Mouse (Mus musculus) liver, embryonic 13.5 days (tissue): Measurements from ENCODE around the gene Rnf225. TPM values are rescaled to one million over a fixed set of nuclear protein-coding genes. Genes with fewer than 3 reads are reported as not detected.
"Not testable (repeated sequence)": the region's sequence is repeated elsewhere in the genome, so short reads cannot be mapped to it uniquely, and the experiment has no call there.

Experiments used
- ATAC-seq: fragments of 200-750 bp; cut with Nextera tagmentation; 2 replicates; pipeline ENCODE4 v1.8.0; 2017; ENCODE audit warnings: low read depth, mild to moderate bottlenecking, moderate number of reproducible peaks, moderate library complexity
- DNase-seq: peaks from one replicate; pipeline ENCODE4 v3.0.0; 2022
- H3K27ac ChIP-seq: fragments of 300-500 bp; sonication (generic); 2 replicates; pipeline ENCODE4 v1.5.1; 2015; ENCODE audit warnings: moderate library complexity, mild to moderate bottlenecking, inconsistent platforms
- H3K27me3 ChIP-seq: fragments of 300-500 bp; sonication (generic); 2 replicates; pipeline ENCODE4 v1.6.1; 2015; ENCODE audit warnings: mild to moderate bottlenecking, inconsistent platforms
- H3K36me3 ChIP-seq: fragments of 300-500 bp; sonication (generic); 2 replicates; pipeline ENCODE4 v1.6.1; 2015; ENCODE audit warnings: mild to moderate bottlenecking, inconsistent platforms
- H3K4me1 ChIP-seq: fragments of 300-500 bp; sonication (generic); replicated peaks from 2 replicates; pipeline ENCODE4 v1.6.1; 2015; ENCODE audit warnings: inconsistent platforms
- H3K4me2 ChIP-seq: fragments of 300-500 bp; sonication (generic); 2 replicates; pipeline ENCODE4 v1.6.1; 2015; ENCODE audit warnings: inconsistent platforms, mild to moderate bottlenecking, moderate library complexity
- H3K4me3 ChIP-seq: fragments of 300-500 bp; sonication (generic); replicated peaks from 2 replicates; pipeline ENCODE4 v1.5.1; 2015; ENCODE audit warnings: mild to moderate bottlenecking, inconsistent platforms
- H3K9ac ChIP-seq: fragments of 300-500 bp; sonication (generic); 2 replicates; pipeline ENCODE4 v1.6.1; 2015; ENCODE audit warnings: mild to moderate bottlenecking, inconsistent platforms
- H3K9me3 ChIP-seq: fragments of 300-500 bp; sonication (generic); replicated peaks from 2 replicates; pipeline ENCODE4 v1.6.1; 2016; ENCODE audit warnings: inconsistent platforms
- WGBS: fragments of 180-500 bp; shearing (Covaris S2); methylation state at CpG from one replicate; pipeline ENCODE4 v1.1.7; 2015; ENCODE audit not compliant: insufficient replicate concordance; 5-methylcytosine and 5-hydroxymethylcytosine counted together
- polyA plus RNA-seq: library from polyadenylated mRNA; unstranded; fragments of >200 nt; fragmentation: Nextera tagmentation; extraction: Ambion mirVana; gene quantifications from 2 replicates; pipeline ENCODE4 v1.2.1, GENCODE M21; 2015

Rnf225 gene
- polyA plus RNA-seq, 1 experiment from 2014 or later, result 0.24 TPM

GRCm38 (mm10) chr7:12934808-12935207 is 7.6 kb downstream of the Rnf225 start:
- DNase-seq (no peak), ATAC-seq (peak; percentile 59; the same call in 1 of the 2 replicates)
- 35% methylated on average over 3 of the region's 3 CpGs for WGBS

GRCm38 (mm10) chr7:12937254-12937803 is 10.1 kb downstream of the Rnf225 start:
- ATAC-seq, DNase-seq, H3K4me3 ChIP-seq, H3K9ac ChIP-seq, H3K9me3 ChIP-seq, H3K27ac ChIP-seq, H3K4me1 ChIP-seq, H3K36me3 ChIP-seq, H3K27me3 ChIP-seq, H3K4me2 ChIP-seq: not testable (repeated sequence)
- 59% methylated on average over 4 of the region's 4 CpGs for WGBS

More at GRCm38 (mm10) chr7:12934808-12935207, 7.6 kb downstream of the Rnf225 start:
- H3K4me1 ChIP-seq, result no peaks in the 10 kb centered on the region
- H3K4me2 ChIP-seq, result no peak overlapping the region
- H3K27ac ChIP-seq, result no peak overlapping the region
- no peak overlapping the region for H3K9ac ChIP-seq
- H3K9me3 ChIP-seq, result no peaks in the 10 kb centered on the region
- no peaks in the 10 kb centered on the region for H3K36me3 ChIP-seq
- H3K4me3 ChIP-seq, result no peak overlapping the region
- H3K27me3 ChIP-seq, result no peaks in the 10 kb centered on the region

GRCm38 (mm10) chr7:12940599-12940998 is 13.4 kb downstream of the Rnf225 start:
- H3K4me1 ChIP-seq, result no peaks in the 10 kb centered on the region
- WGBS, result 72% methylated on average over 4 of the region's 4 CpGs
- no peak for ATAC-seq
- no peak overlapping the region for H3K27ac ChIP-seq
- no peak overlapping the region for H3K4me3 ChIP-seq
- no peak overlapping the region for H3K9ac ChIP-seq
- no peaks in the 10 kb centered on the region for H3K9me3 ChIP-seq
- DNase-seq, result no peak
- H3K4me2 ChIP-seq, result no peak overlapping the region
- no peaks in the 10 kb centered on the region for H3K36me3 ChIP-seq
- H3K27me3 ChIP-seq, result no peaks in the 10 kb centered on the region

GRCm38 (mm10) chr7:12943488-12943887 is 16.3 kb downstream of the Rnf225 start:
- no peak for DNase-seq
- Histone ChIP-seq H3K36me3 (no peaks in the 10 kb centered on the region), H3K9ac (no peak overlapping the region), H3K27ac (no peak overlapping the region), H3K4me3 (no peak overlapping the region), H3K27me3 (no peaks in the 10 kb centered on the region), H3K9me3 (no peaks in the 10 kb centered on the region), H3K4me2 (no peak overlapping the region), H3K4me1 (peaks cover 2% of the 10 kb centered on the region)
- 0 out of 2 replicates have a peak, but pooled peaks have one; percentile 47 for ATAC-seq

GRCm38 (mm10) chr7:12949032-12949871 is 22.0 kb downstream of the Rnf225 start:
- peak overlapping the region; percentile 81 for H3K4me2 ChIP-seq
- H3K4me1 ChIP-seq, result peaks cover 35% of the 10 kb centered on the region
- no peaks in the 10 kb centered on the region for H3K9me3 ChIP-seq
- DNase-seq (peak; percentile 92), ATAC-seq (peak; percentile 97)
- no peaks in the 10 kb centered on the region for H3K27me3 ChIP-seq
- H3K36me3 ChIP-seq, result no peaks in the 10 kb centered on the region
- peak overlapping the region; percentile 80 for H3K27ac ChIP-seq
- WGBS, result 9% methylated on average over 35 of the region's 35 CpGs
- peak overlapping the region; percentile 79 for H3K9ac ChIP-seq
- H3K4me3 ChIP-seq, result peak overlapping the region; percentile 68

- peaks cover 38% of the 10 kb centered on the region for H3K4me1 ChIP-seq
These were observed 22.6 kb downstream of the Rnf225 start for GRCm38 (mm10) chr7:12949872-12950229.

GRCm38 (mm10) chr7:12954896-12955295 is 27.7 kb downstream of the Rnf225 start:
- H3K4me3 ChIP-seq, result no peak overlapping the region
- ATAC-seq, result peak; percentile 47
- no peaks in the 10 kb centered on the region for H3K9me3 ChIP-seq
- peaks cover 37% of the 10 kb centered on the region for H3K4me1 ChIP-seq
- H3K36me3 ChIP-seq, result no peaks in the 10 kb centered on the region
- H3K27ac ChIP-seq, result no peak overlapping the region
- H3K9ac ChIP-seq, result no peak overlapping the region
- H3K4me2 ChIP-seq, result no peak overlapping the region
- H3K27me3 ChIP-seq, result no peaks in the 10 kb centered on the region
- WGBS, result 22% methylated on average over 3 of the region's 3 CpGs
- no peak for DNase-seq

More at GRCm38 (mm10) chr7:12949872-12950229, 22.6 kb downstream of the Rnf225 start:
- 1% methylated on average over 16 of the region's 16 CpGs for WGBS
- no peaks in the 10 kb centered on the region for H3K27me3 ChIP-seq
- peak overlapping the region; percentile 68 for H3K4me3 ChIP-seq
- ATAC-seq (peak; percentile 50), DNase-seq (no peak)
- H3K9me3 ChIP-seq, result no peaks in the 10 kb centered on the region
- H3K9ac ChIP-seq, result peak overlapping the region; percentile 79
- peak overlapping the region; percentile 80 for H3K27ac ChIP-seq
- no peaks in the 10 kb centered on the region for H3K36me3 ChIP-seq
- peak overlapping the region; percentile 81 for H3K4me2 ChIP-seq

GRCm38 (mm10) chr7:12957511-12957910 is 30.3 kb downstream of the Rnf225 start:
- no peak overlapping the region for H3K4me3 ChIP-seq
- no peak for DNase-seq
- H3K9me3 ChIP-seq, result no peaks in the 10 kb centered on the region
- no peak for ATAC-seq
- no peaks in the 10 kb centered on the region for H3K27me3 ChIP-seq
- no peak overlapping the region for H3K4me2 ChIP-seq
- H3K4me1 ChIP-seq, result peaks cover 25% of the 10 kb centered on the region
- WGBS, result 55% methylated on average over 5 of the region's 5 CpGs
- no peaks in the 10 kb centered on the region for H3K36me3 ChIP-seq
- no peak overlapping the region for H3K27ac ChIP-seq
- H3K9ac ChIP-seq, result no peak overlapping the region

- no peaks in the 10 kb centered on the region for H3K27me3 ChIP-seq
- H3K9ac ChIP-seq, result no peak overlapping the region
- H3K4me3 ChIP-seq, result no peak overlapping the region
- DNase-seq, result no peak
- no peaks in the 10 kb centered on the region for H3K9me3 ChIP-seq
- no peaks in the 10 kb centered on the region for H3K36me3 ChIP-seq
- H3K4me2 ChIP-seq, result no peak overlapping the region
- WGBS, result 56% methylated on average over 4 of the region's 4 CpGs
- ATAC-seq, result no peak
- no peak overlapping the region; the same call in 1 of the 2 replicates for H3K27ac ChIP-seq
- H3K4me1 ChIP-seq, result peaks cover 29% of the 10 kb centered on the region
These were observed 31.7 kb downstream of the Rnf225 start for GRCm38 (mm10) chr7:12958948-12959347.

- 34% methylated on average over 4 of the region's 4 CpGs for WGBS
- no peaks in the 10 kb centered on the region for H3K27me3 ChIP-seq
- no peaks in the 10 kb centered on the region for H3K36me3 ChIP-seq
- H3K4me2 ChIP-seq, result no peak overlapping the region
- H3K4me1 ChIP-seq, result peaks cover 29% of the 10 kb centered on the region
- H3K9ac ChIP-seq, result no peak overlapping the region
- H3K9me3 ChIP-seq, result no peaks in the 10 kb centered on the region
- no peak overlapping the region for H3K4me3 ChIP-seq
- ATAC-seq (no peak), DNase-seq (no peak)
- H3K27ac ChIP-seq, result no peak overlapping the region; the same call in 1 of the 2 replicates
These were observed 32.5 kb downstream of the Rnf225 start for GRCm38 (mm10) chr7:12959718-12960117.

- Histone ChIP-seq H3K9me3 (no peaks in the 10 kb centered on the region), H3K4me3 (peak overlapping the region; percentile 62), H3K27ac (peak overlapping the region; percentile 83), H3K9ac (peak overlapping the region; percentile 71), H3K4me2 (peak overlapping the region; percentile 76), H3K27me3 (no peaks in the 10 kb centered on the region), H3K36me3 (no peaks in the 10 kb centered on the region), H3K4me1 (peaks cover 41% of the 10 kb centered on the region)
- peak; percentile 45 for ATAC-seq
- WGBS, result 1% methylated on average over 29 of the region's 29 CpGs
- peak; percentile 38 for DNase-seq
These were observed 34.4 kb downstream of the Rnf225 start for GRCm38 (mm10) chr7:12961511-12962141.
